Mouse (Mus musculus) kidney, postnatal 0 days (tissue): Measurements from ENCODE around the gene Ankrd11. TPM values are rescaled to one million over a fixed set of nuclear protein-coding genes. Genes with fewer than 3 reads are reported as not detected.

ENCODE experiments used
- ATAC-seq: fragments of 200-750 bp; cut with Nextera tagmentation; replicated peaks from 2 replicates; pipeline ENCODE4 v1.8.0; 2017; ENCODE audit warnings: low read depth, moderate number of reproducible peaks, moderate TSS enrichment, moderate library complexity; ENCODE audit not compliant: low FRiP score
- DNase-seq: peaks from one replicate; pipeline ENCODE4 v3.0.0-alpha.2; 2016; ENCODE audit warnings: low spot score
- H3K27ac ChIP-seq: fragments of 300-500 bp; sonication (generic); 2 replicates; pipeline ENCODE4 v1.5.1; 2014; ENCODE audit warnings: mild to moderate bottlenecking
- H3K27me3 ChIP-seq: fragments of 300-500 bp; sonication (generic); 2 replicates; pipeline ENCODE4 v1.6.1; 2014; ENCODE audit warnings: low read length, mixed read lengths; ENCODE audit not compliant: insufficient read depth
- H3K36me3 ChIP-seq: fragments of 300-500 bp; sonication (generic); 2 replicates; pipeline ENCODE4 v1.6.1; 2014; ENCODE audit warnings: low read length, mixed read lengths; ENCODE audit not compliant: insufficient read depth
- H3K4me1 ChIP-seq: fragments of 300-500 bp; sonication (generic); replicated peaks from 2 replicates; pipeline ENCODE4 v1.6.1; 2014; ENCODE audit warnings: antibody characterized with exemption, low read length, mixed read lengths; ENCODE audit not compliant: insufficient read depth
- H3K4me2 ChIP-seq: fragments of 300-500 bp; sonication (generic); 2 replicates; pipeline ENCODE4 v1.6.1; 2014; ENCODE audit warnings: mild to moderate bottlenecking, low read length, moderate library complexity, mixed read lengths
- H3K4me3 ChIP-seq: fragments of 300-500 bp; sonication (generic); replicated peaks from 2 replicates; pipeline ENCODE4 v1.5.1; 2014; ENCODE audit warnings: low read depth, low read length
- H3K9ac ChIP-seq: fragments of 300-500 bp; sonication (generic); 2 replicates; pipeline ENCODE4 v1.6.1; 2014; ENCODE audit warnings: low read depth, low read length
- H3K9me3 ChIP-seq: fragments of 300-500 bp; sonication (generic); replicated peaks from 2 replicates; pipeline ENCODE4 v1.6.1; 2016; ENCODE audit warnings: low read length, inconsistent platforms, mixed read lengths
- CTCF ChIP-seq: IDR thresholded peaks from 2 replicates; pipeline ENCODE4 v1.5.1; 2016; ENCODE audit warnings: antibody characterized with exemption, low read depth, mild to moderate bottlenecking, moderate library complexity
- WGBS: fragments of 180-500 bp; shearing (Covaris S2); extraction: QIAGEN DNeasy Blood & Tissue Kit; methylation state at CpG from one replicate; pipeline ENCODE4 v1.1.7; 2014; 5-methylcytosine and 5-hydroxymethylcytosine counted together
- polyA plus RNA-seq: library from polyadenylated mRNA; unstranded; fragments of >200 nt; fragmentation: Nextera tagmentation; extraction: Ambion mirVana; gene quantifications from 2 replicates; pipeline ENCODE4 v1.2.1, GENCODE M21; 2015

Ankrd11 gene
- polyA plus RNA-seq, 1 experiment from 2014 or later = 57.9 TPM

- ATAC-seq (no peak), DNase-seq (no peak)
- Histone ChIP-seq H3K4me1 (no peaks in the 10 kb centered on the region), H3K36me3 (no peaks in the 10 kb centered on the region), H3K27ac (no peak overlapping the region), H3K4me2 (no peak overlapping the region), H3K9ac (no peak overlapping the region), H3K9me3 (no peaks in the 10 kb centered on the region), H3K27me3 (no peaks in the 10 kb centered on the region), H3K4me3 (no peak overlapping the region)
- no peak for TF ChIP-seq CTCF
- 64% methylated on average over 4 of the region's 4 CpGs for WGBS
These were observed 196.4 kb downstream of the Ankrd11 start for GRCm38 (mm10) chr8:122845662-122846061.

DNA sequence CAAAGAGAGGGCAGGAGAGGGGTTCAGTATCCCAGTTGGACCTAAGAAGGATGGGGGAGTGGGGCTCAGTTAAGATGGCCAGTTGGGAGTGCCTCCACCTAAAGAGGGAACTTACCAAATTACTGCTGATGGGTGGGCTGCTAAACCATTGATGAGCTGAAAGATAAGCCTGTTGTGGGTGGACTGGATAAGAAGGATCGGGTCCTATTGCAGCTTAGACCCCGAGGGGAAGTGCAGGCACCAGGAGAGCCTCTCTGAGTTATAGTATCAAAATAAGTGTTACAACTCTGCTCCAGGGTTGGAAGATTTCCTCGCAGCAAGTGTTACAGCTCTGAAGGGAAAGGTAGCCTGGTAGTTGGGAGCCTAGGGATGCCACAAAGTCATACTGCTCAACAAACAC lies 197.9 kb downstream of the Ankrd11 start:
- 55% methylated on average over 3 of the region's 3 CpGs for WGBS
- no peak for TF ChIP-seq CTCF
- no peaks in the 10 kb centered on the region for H3K9me3 ChIP-seq
- H3K4me3 ChIP-seq = no peak overlapping the region
- no peaks in the 10 kb centered on the region for H3K36me3 ChIP-seq
- no peak overlapping the region for H3K27ac ChIP-seq
- ATAC-seq (no peak), DNase-seq (no peak)
- H3K4me2 ChIP-seq = no peak overlapping the region
- H3K4me1 ChIP-seq = no peaks in the 10 kb centered on the region
- no peak overlapping the region for H3K9ac ChIP-seq
- no peaks in the 10 kb centered on the region for H3K27me3 ChIP-seq

GRCm38 (mm10) chr8:122836696-122837095 lies 205.4 kb downstream of the Ankrd11 start:
- Histone ChIP-seq H3K4me3 (no peak overlapping the region), H3K36me3 (no peaks in the 10 kb centered on the region), H3K9me3 (no peaks in the 10 kb centered on the region), H3K4me1 (no peaks in the 10 kb centered on the region), H3K4me2 (no peak overlapping the region), H3K27ac (no peak overlapping the region), H3K27me3 (no peaks in the 10 kb centered on the region), H3K9ac (no peak overlapping the region)
- ATAC-seq (no peak), DNase-seq (no peak)
- 80% methylated on average over 13 of the region's 13 CpGs for WGBS
- no peak for TF ChIP-seq CTCF

GRCm38 (mm10) chr8:122836199-122836598 lies 205.9 kb downstream of the Ankrd11 start:
- Histone ChIP-seq H3K27ac (no peak overlapping the region), H3K4me2 (no peak overlapping the region), H3K9ac (no peak overlapping the region), H3K36me3 (no peaks in the 10 kb centered on the region), H3K27me3 (no peaks in the 10 kb centered on the region), H3K9me3 (no peaks in the 10 kb centered on the region), H3K4me1 (no peaks in the 10 kb centered on the region), H3K4me3 (no peak overlapping the region)
- 80% methylated on average over 12 of the region's 12 CpGs for WGBS
- no peak for DNase-seq
- no peak for ATAC-seq
- no peak for TF ChIP-seq CTCF

GRCm38 (mm10) chr8:122834971-122835370 lies 207.1 kb downstream of the Ankrd11 start:
- ATAC-seq = no peak
- WGBS = 28% methylated on average over 8 of the region's 8 CpGs
- Histone ChIP-seq H3K27ac (no peak overlapping the region), H3K4me3 (no peak overlapping the region), H3K9me3 (no peaks in the 10 kb centered on the region), H3K9ac (no peak overlapping the region), H3K36me3 (no peaks in the 10 kb centered on the region), H3K27me3 (no peaks in the 10 kb centered on the region), H3K4me1 (no peaks in the 10 kb centered on the region), H3K4me2 (no peak overlapping the region)
- TF ChIP-seq CTCF = peak; percentile 86
- peak; percentile 85 for DNase-seq

- ATAC-seq = no peak
- H3K27ac ChIP-seq = no peak overlapping the region
- WGBS = 85% methylated on average over 8 of the region's 8 CpGs
These were observed 207.7 kb downstream of the Ankrd11 start for GRCm38 (mm10) chr8:122834416-122834815.

More at GRCm38 (mm10) chr8:122834416-122834815, 207.7 kb downstream of the Ankrd11 start:
- Histone ChIP-seq H3K9ac (no peak overlapping the region), H3K4me1 (no peaks in the 10 kb centered on the region), H3K9me3 (no peaks in the 10 kb centered on the region), H3K4me3 (no peak overlapping the region), H3K36me3 (no peaks in the 10 kb centered on the region), H3K4me2 (no peak overlapping the region), H3K27me3 (no peaks in the 10 kb centered on the region)
- no peak for DNase-seq
- TF ChIP-seq CTCF = no peak

Other genes starting within 250 kb of the Ankrd11 start
- 0.37 and 0.69 TPM in 2 replicates for gene Cdh15, start 194.3 kb downstream of the Ankrd11 start, polyA plus RNA-seq
- gene Spg7, start 20.7 kb upstream of the Ankrd11 start, polyA plus RNA-seq = 49.6 and 54.0 TPM in 2 replicates
- 1,763 and 1,932 TPM in 2 replicates for gene Rpl13, start 60.1 kb upstream of the Ankrd11 start, polyA plus RNA-seq
- 2.3 and 3.3 TPM in 2 replicates for gene Cpne7, start 75.1 kb upstream of the Ankrd11 start, polyA plus RNA-seq
- gene Sult5a1, start 116.0 kb upstream of the Ankrd11 start, polyA plus RNA-seq = 12.0 and 13.9 TPM in 2 replicates
- 29.4 and 33.9 TPM in 2 replicates for gene Dpep1, start 144.0 kb upstream of the Ankrd11 start, polyA plus RNA-seq
- 126 and 138 TPM in 2 replicates for gene Chmp1a, start 170.5 kb upstream of the Ankrd11 start, polyA plus RNA-seq
- 7.1 and 8.2 TPM in 2 replicates for gene Spata33, start 170.6 kb upstream of the Ankrd11 start, polyA plus RNA-seq
- 28.7 and 29.2 TPM in 2 replicates for gene Cdk10, start 182.6 kb upstream of the Ankrd11 start, polyA plus RNA-seq
- 6.1 and 8.2 TPM in 2 replicates for gene Spata2l, start 194.0 kb upstream of the Ankrd11 start, polyA plus RNA-seq
- 13.1 and 15.0 TPM in 2 replicates for gene Zfp276, start 211.9 kb upstream of the Ankrd11 start, polyA plus RNA-seq
- 16.5 and 17.3 TPM in 2 replicates for gene Vps9d1, start 212.1 kb upstream of the Ankrd11 start, polyA plus RNA-seq